Mouse (Mus musculus) kidney, postnatal 0 days (tissue): ENCODE measurements around the gene Mybpc2. TPM values are rescaled to one million over a fixed set of nuclear protein-coding genes. Genes with fewer than 3 reads are reported as not detected.

Experiments used
- ATAC-seq: fragments of 200-750 bp; cut with Nextera tagmentation; replicated peaks from 2 replicates; pipeline ENCODE4 v1.8.0; 2017; ENCODE audit warnings: low read depth, moderate number of reproducible peaks, moderate TSS enrichment, moderate library complexity; ENCODE audit not compliant: low FRiP score
- DNase-seq: peaks from one replicate; pipeline ENCODE4 v3.0.0-alpha.2; 2016; ENCODE audit warnings: low spot score
- H3K27ac ChIP-seq: fragments of 300-500 bp; sonication (generic); 2 replicates; pipeline ENCODE4 v1.5.1; 2014; ENCODE audit warnings: mild to moderate bottlenecking
- H3K27me3 ChIP-seq: fragments of 300-500 bp; sonication (generic); 2 replicates; pipeline ENCODE4 v1.6.1; 2014; ENCODE audit warnings: low read length, mixed read lengths; ENCODE audit not compliant: insufficient read depth
- H3K36me3 ChIP-seq: fragments of 300-500 bp; sonication (generic); 2 replicates; pipeline ENCODE4 v1.6.1; 2014; ENCODE audit warnings: low read length, mixed read lengths; ENCODE audit not compliant: insufficient read depth
- H3K4me1 ChIP-seq: fragments of 300-500 bp; sonication (generic); replicated peaks from 2 replicates; pipeline ENCODE4 v1.6.1; 2014; ENCODE audit warnings: antibody characterized with exemption, low read length, mixed read lengths; ENCODE audit not compliant: insufficient read depth
- H3K4me2 ChIP-seq: fragments of 300-500 bp; sonication (generic); 2 replicates; pipeline ENCODE4 v1.6.1; 2014; ENCODE audit warnings: mild to moderate bottlenecking, low read length, moderate library complexity, mixed read lengths
- H3K4me3 ChIP-seq: fragments of 300-500 bp; sonication (generic); replicated peaks from 2 replicates; pipeline ENCODE4 v1.5.1; 2014; ENCODE audit warnings: low read depth, low read length
- H3K9ac ChIP-seq: fragments of 300-500 bp; sonication (generic); 2 replicates; pipeline ENCODE4 v1.6.1; 2014; ENCODE audit warnings: low read depth, low read length
- H3K9me3 ChIP-seq: fragments of 300-500 bp; sonication (generic); replicated peaks from 2 replicates; pipeline ENCODE4 v1.6.1; 2016; ENCODE audit warnings: low read length, inconsistent platforms, mixed read lengths
- CTCF ChIP-seq: IDR thresholded peaks from 2 replicates; pipeline ENCODE4 v1.5.1; 2016; ENCODE audit warnings: antibody characterized with exemption, low read depth, mild to moderate bottlenecking, moderate library complexity
- WGBS: fragments of 180-500 bp; shearing (Covaris S2); extraction: QIAGEN DNeasy Blood & Tissue Kit; methylation state at CpG from one replicate; pipeline ENCODE4 v1.1.7; 2014; 5-methylcytosine and 5-hydroxymethylcytosine counted together
- polyA plus RNA-seq: library from polyadenylated mRNA; unstranded; fragments of >200 nt; fragmentation: Nextera tagmentation; extraction: Ambion mirVana; gene quantifications from 2 replicates; pipeline ENCODE4 v1.2.1, GENCODE M21; 2015

The Mybpc2 gene
- polyA plus RNA-seq, 1 experiment from 2014 or later: 0.08 TPM

DNA sequence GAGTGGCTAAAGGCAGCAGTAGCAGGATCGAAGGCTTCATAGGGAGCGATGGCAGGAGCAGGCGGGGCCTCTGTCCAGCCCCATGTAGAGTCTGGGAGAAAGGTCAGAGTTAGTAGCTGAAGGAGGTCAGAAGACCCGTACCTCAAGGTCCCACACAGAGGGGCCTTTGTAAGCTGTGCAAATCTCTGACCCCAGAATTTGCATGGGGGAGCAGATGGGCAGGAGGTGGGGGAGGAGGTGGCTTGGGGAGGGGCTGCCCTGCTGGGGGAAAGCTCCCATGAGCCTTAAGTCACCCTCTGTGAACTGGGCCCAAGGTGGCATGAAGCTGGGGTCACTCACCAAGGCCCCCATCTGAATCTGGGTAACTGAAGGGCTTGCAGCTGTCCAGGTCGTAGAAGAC, 5.1 kb upstream of the Mybpc2 start:
- H3K27me3 ChIP-seq: no peaks in the 10 kb centered on the region
- 64% methylated on average over 5 of the region's 5 CpGs for WGBS

GRCm38 (mm10) chr7:44527483-44528398, 3.3 kb upstream of the Mybpc2 start:
- peak overlapping the region; percentile 53 for H3K9ac ChIP-seq
- peak overlapping the region; percentile 70 for H3K27ac ChIP-seq
- peak overlapping the region; percentile 19 for H3K4me3 ChIP-seq
- peak; percentile 78 for ATAC-seq
- no peaks in the 10 kb centered on the region for H3K27me3 ChIP-seq
- 7% methylated on average over 40 of the region's 40 CpGs for WGBS
- H3K36me3 ChIP-seq: no peaks in the 10 kb centered on the region
- H3K4me2 ChIP-seq: peak overlapping the region; percentile 62
- no peaks in the 10 kb centered on the region for H3K4me1 ChIP-seq
- peak; percentile 72 for DNase-seq
- no peaks in the 10 kb centered on the region for H3K9me3 ChIP-seq
- TF ChIP-seq CTCF: peak; percentile 79

More for the DNA sequence above, 5.1 kb upstream of the Mybpc2 start:
- Histone ChIP-seq H3K4me3 (no peak overlapping the region), H3K9ac (no peak overlapping the region), H3K9me3 (no peaks in the 10 kb centered on the region), H3K4me2 (no peak overlapping the region), H3K4me1 (no peaks in the 10 kb centered on the region), H3K36me3 (no peaks in the 10 kb centered on the region; the same call in 1 of the 2 replicates), H3K27ac (no peak overlapping the region)
- ATAC-seq (no peak), DNase-seq (no peak)
- no peak for TF ChIP-seq CTCF

DNA sequence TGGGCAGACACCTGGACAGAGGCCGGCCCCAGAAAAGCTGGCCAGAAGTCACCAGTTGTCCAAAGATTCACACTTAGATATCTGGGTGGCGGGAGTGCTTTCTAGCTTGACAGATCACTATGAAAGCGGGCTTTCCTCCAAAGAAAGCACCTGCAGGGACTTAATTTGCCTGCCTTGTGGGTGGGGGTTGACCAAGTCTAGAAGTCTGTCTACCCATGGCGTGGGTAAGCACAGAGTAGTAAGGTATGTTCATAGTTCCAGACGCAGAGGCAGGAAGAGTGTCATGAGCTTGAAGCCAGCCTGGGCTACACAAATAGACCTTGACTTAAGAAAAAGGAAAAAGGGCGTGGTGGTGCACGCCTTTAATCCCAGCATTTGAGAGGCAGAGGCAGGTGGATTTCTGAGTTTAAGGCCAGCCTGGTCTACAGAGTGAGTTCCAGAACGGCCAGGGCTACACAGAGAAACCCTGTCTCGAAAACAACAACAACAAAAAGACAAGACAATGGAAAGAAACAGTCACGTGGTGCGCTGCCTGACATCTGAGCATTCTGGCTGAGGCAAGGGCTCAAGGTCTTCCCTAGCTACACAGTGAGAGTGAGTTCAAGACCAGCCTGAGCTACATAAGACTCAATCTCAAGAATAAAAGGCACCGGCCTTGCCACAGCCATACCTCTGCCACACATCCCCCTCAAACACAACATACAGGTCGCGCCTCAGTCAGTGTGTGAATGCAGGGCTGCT, 2.1 kb upstream of the Mybpc2 start:
- Histone ChIP-seq H3K9me3 (no peaks in the 10 kb centered on the region), H3K27me3 (0 out of 2 replicates have a peak, but pooled peaks cover 7% of the 10 kb centered on the region), H3K4me1 (no peaks in the 10 kb centered on the region), H3K4me2 (no peak overlapping the region), H3K36me3 (no peaks in the 10 kb centered on the region), H3K27ac (no peak overlapping the region), H3K4me3 (no peak overlapping the region), H3K9ac (no peak overlapping the region)
- WGBS: 87% methylated on average over 14 of the region's 14 CpGs
- no peak for TF ChIP-seq CTCF
- DNase-seq (no peak), ATAC-seq (no peak)

DNA sequence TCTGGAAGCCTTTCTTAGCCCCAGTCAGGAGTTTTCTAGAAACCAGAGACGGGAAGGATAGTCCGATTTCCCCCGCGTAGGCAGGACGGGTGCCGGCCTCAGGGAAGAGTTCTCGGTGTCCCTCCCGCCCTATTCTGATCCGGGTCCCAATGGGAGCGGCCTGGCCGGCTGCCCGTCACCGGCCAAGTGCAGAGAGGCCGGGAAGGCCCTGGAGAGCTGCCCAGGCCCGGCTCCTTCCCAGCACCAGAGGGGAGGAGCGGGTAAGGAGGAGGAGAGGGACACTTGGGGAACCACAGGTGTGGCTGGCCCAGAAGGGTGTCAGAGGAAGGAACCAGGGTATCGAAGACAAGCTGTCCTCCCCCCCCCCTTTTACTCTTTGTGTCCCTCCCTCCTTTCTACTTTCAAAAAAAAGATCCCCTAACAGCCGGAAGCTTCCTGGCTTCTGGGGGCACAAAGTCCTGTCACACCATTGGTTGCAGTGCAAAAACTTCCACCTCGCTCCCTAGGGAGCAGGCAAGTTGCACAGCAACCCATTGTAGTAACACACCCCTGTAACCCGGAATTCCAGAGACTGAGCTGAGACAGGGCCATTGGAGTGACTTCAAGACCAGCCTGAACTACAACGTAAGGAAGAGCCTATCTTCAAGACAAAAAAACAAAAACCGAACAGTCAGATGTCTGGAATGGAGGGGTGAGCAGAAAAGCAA, 823 bp upstream of the Mybpc2 start:
- 18% methylated on average over 22 of the region's 22 CpGs for WGBS
- TF ChIP-seq CTCF: no peak
- DNase-seq (peak; percentile 57), ATAC-seq (0 out of 2 replicates have a peak, but pooled peaks have one; percentile 30)
- Histone ChIP-seq H3K9me3 (no peaks in the 10 kb centered on the region), H3K4me2 (peak overlapping the region; percentile 48), H3K27ac (no peak overlapping the region), H3K4me1 (no peaks in the 10 kb centered on the region), H3K4me3 (no peak overlapping the region), H3K36me3 (no peaks in the 10 kb centered on the region), H3K9ac (peak overlapping the region; percentile 43; the same call in 1 of the 2 replicates), H3K27me3 (0 out of 2 replicates have a peak, but pooled peaks cover 7% of the 10 kb centered on the region)

DNA sequence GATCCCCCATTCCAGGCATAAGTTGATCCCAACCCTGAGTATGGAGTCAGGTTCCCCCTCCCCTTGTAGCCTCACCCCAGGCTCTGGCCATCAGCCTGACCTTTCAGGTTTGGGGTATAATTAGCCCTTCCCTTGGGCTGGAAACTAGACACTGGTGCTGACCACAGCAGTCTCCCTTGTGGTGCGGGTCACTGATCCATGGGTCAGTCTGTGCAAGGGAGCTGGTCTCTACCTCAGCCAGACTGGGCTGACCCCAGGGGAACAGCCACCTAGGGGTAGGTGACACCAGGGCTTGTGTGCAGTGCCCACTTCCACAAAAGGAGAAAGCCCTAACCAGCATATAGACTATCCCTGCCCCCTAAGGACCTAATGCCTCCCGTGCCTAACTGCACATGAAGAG, 1.4 kb downstream of the Mybpc2 start:
- TF ChIP-seq CTCF: no peak
- 0 out of 2 replicates have a peak, but pooled peaks cover 7% of the 10 kb centered on the region for H3K27me3 ChIP-seq
- WGBS: 88% methylated on average over 2 of the region's 2 CpGs

More for the DNA sequence above, 1.4 kb downstream of the Mybpc2 start:
- no peaks in the 10 kb centered on the region for H3K4me1 ChIP-seq
- H3K4me3 ChIP-seq: no peak overlapping the region
- DNase-seq: no peak
- no peaks in the 10 kb centered on the region for H3K9me3 ChIP-seq
- H3K36me3 ChIP-seq: no peaks in the 10 kb centered on the region
- no peak overlapping the region for H3K27ac ChIP-seq
- H3K9ac ChIP-seq: no peak overlapping the region
- no peak for ATAC-seq
- no peak overlapping the region for H3K4me2 ChIP-seq
